Mouse (Mus musculus): ENCODE results near the gene Gpr161. TPM values are rescaled to one million over a fixed set of nuclear protein-coding genes. Genes with fewer than 3 reads are reported as not detected.

Gpr161 gene
- total and polyA plus RNA-seq, 3 experiments: 0.11 TPM; not detected in 2

DNA sequence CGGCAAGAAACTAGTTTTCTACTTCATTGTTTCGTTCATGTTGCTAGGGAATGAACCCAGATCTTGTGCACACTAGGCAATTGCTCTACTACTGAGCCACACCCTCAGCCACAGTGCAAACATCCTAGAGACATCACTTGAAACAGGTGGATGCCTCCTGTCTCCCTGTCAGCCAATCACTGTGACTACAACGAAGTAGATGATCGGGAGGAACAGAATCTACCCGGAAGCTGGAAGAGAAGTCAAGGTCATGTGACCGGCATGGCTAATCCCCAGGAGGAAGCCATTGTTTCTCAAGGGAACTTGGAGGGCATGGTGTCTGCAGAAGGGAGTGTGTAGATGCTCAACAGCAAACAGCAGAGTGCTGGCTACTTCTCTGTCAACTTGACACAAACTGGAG lies 20.6 kb upstream of the Gpr161 start:
- DNase-seq (ENCODE audit: low spot score) (no peak), ATAC-seq (ENCODE audit: extremely low read depth, insufficient number of reproducible peaks, low FRiP score, poor library complexity, severe bottlenecking) (no peak)
- no peaks in the 10 kb centered on the region for H3K36me3 ChIP-seq (replicated peaks)
- no peaks in the 10 kb centered on the region for H3K4me1 ChIP-seq (ENCODE audit: insufficient read depth, low read depth, low read length)
- no peaks in the 10 kb centered on the region for H3K9me3 ChIP-seq (replicated peaks)
- TF ChIP-seq POLR2AphosphoS5 (IDR thresholded peaks at IDR 0.05; ENCODE audit: insufficient replicate concordance, low read depth, low read length) (no peak), GATA2 (IDR thresholded peaks at IDR 0.05; ENCODE audit: borderline replicate concordance, low read depth, low read length) (no peak), GATA1 (IDR thresholded peaks at IDR 0.05; ENCODE audit: borderline replicate concordance, low read length) (no peak)
- H3K27me3 ChIP-seq (ENCODE audit: insufficient read depth, low read length): no peaks in the 10 kb centered on the region
- no peak overlapping the region for H3K4me3 ChIP-seq (ENCODE audit: low read depth, low read length)

DNA sequence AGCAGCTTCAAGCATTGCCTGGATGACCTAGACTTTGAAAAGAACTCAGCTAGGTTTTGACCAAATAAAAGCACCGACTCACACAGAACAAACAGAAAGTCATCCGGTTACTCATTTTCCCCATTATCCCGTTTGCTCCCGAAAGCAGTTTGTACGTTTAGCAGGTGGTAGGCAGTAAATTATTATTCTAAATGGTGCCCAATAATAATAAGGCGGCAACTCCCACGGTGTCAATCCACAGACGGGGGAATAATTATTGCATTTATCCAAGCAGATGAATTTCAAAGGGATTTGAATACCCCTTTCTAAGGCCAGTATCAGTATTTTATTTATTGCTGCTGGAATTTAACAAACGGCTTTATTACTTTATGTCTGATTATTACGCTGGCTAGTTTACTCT lies 14.8 kb upstream of the Gpr161 start:
- Histone ChIP-seq H3K27me3 (ENCODE audit: insufficient read depth, low read length) (peaks cover 29% of the 10 kb centered on the region), H3K36me3 (replicated peaks) (no peaks in the 10 kb centered on the region), H3K9me3 (replicated peaks) (no peaks in the 10 kb centered on the region), H3K4me3 (ENCODE audit: low read depth, low read length) (no peak overlapping the region), H3K4me1 (ENCODE audit: insufficient read depth, low read depth, low read length) (peaks cover 7% of the 10 kb centered on the region; the same call in 1 of the 2 replicates)
- no peak for DNase-seq (ENCODE audit: low spot score)
- no peak for ATAC-seq (ENCODE audit: extremely low read depth, insufficient number of reproducible peaks, low FRiP score, poor library complexity, severe bottlenecking)
- TF ChIP-seq GATA1 (IDR thresholded peaks at IDR 0.05; ENCODE audit: borderline replicate concordance, low read length) (no peak), GATA2 (IDR thresholded peaks at IDR 0.05; ENCODE audit: borderline replicate concordance, low read depth, low read length) (no peak), CTCF (IDR thresholded peaks at IDR 0.05; ENCODE audit: low read depth, low read length) (no peak), TAL1 (conservative IDR thresholded peaks at IDR 0.05; ENCODE audit: low read depth, low read length) (no peak)

DNA sequence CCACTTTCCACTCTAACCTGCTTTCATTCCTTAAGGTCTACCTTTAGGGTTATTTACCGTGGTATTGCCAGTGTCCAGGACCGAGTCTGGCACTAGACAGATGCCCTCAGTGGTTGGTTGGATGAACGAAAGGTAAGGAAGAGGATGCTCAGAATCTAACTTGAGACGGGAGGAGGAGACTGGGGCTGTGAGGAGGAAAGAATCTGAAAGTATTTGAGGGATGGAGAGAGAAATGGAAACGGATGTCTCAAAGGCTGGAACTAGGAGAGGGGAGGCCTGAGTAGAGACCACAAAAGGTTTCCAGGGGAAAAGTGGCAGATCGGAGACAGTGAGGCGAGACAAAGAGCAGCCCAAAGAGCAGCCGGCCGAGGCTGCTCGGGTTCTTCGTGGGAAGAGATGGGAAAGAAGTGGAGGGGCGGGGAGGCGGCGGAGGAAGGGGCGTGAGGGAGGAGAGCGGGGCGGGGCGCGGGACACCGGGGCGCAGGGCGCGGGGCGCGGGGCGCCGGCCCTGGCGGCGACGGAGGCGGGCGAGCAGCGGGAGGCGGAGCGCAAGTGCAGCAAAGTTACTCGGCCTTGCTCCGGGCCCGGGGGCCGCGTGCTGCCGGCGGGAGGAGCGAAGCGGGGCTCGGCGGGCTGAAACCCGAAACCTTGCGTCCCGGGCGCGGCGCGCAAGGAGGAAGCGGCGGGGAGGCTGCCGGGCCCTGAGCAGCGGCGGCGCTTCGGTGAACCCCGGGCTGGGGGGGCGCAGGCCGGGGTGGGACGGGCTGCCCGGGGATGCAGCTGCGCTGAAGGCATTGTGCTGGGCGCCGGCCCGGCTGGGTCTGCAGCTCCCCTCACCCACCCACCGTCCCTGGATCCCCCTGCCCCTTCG lies 14.0 kb upstream of the Gpr161 start:
- H3K4me3 ChIP-seq (ENCODE audit: low read depth, low read length): peak overlapping the region; percentile 40; the same call in 1 of the 2 replicates
- no peak for ATAC-seq (ENCODE audit: extremely low read depth, insufficient number of reproducible peaks, low FRiP score, poor library complexity, severe bottlenecking)
- peaks cover 7% of the 10 kb centered on the region; the same call in 1 of the 2 replicates for H3K4me1 ChIP-seq (ENCODE audit: insufficient read depth, low read depth, low read length)
- TF ChIP-seq CTCF (IDR thresholded peaks at IDR 0.05; ENCODE audit: low read depth, low read length) (no peak), GATA2 (IDR thresholded peaks at IDR 0.05; ENCODE audit: borderline replicate concordance, low read depth, low read length) (no peak), GATA1 (IDR thresholded peaks at IDR 0.05; ENCODE audit: borderline replicate concordance, low read length) (no peak), TAL1 (conservative IDR thresholded peaks at IDR 0.05; ENCODE audit: low read depth, low read length) (no peak), POLR2AphosphoS5 (IDR thresholded peaks at IDR 0.05; ENCODE audit: insufficient replicate concordance, low read depth, low read length) (no peak)
- H3K9me3 ChIP-seq (replicated peaks): no peaks in the 10 kb centered on the region
- DNase-seq (ENCODE audit: low spot score): no peak
- H3K27me3 ChIP-seq (ENCODE audit: insufficient read depth, low read length): peaks cover 29% of the 10 kb centered on the region
- no peaks in the 10 kb centered on the region for H3K36me3 ChIP-seq (replicated peaks)

DNA sequence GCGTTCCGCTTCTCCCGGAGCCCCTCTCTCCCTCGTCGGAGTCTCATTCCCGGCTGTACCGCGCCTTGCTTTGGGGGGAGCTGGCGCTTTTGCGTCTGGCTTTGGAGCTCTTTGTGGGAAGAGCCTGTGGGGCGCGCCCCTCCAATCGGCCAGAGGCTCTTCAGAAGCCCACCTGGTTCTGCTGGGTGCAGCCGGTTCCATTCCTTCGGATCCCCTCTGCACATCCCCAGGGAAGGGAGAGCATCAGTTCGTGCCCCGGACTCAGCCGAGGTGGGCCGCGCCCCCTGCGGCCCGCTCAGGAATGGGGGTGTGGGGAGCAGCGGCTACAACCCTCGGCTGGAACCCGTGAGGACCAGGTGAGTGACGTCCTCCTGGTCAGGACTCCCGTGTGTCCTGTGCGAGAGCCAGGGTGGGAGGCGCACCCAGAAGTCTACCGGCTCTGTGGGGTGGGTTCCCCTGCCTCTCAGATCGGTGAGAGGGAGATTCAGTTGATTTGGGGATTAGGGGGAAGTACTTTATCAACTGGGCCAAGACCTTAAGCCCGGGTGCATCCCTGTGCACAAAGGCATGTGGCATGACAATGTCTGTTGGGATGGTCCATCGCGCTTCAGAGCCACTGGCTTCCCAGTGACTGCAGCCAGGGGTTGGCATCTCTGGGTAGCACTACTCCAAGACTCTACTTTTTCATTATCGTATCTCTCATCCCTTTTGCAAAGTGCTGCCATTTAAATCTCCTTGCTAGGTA lies 13.2 kb upstream of the Gpr161 start:
- Histone ChIP-seq H3K9me3 (replicated peaks) (no peaks in the 10 kb centered on the region), H3K36me3 (replicated peaks) (no peaks in the 10 kb centered on the region), H3K4me3 (ENCODE audit: low read depth, low read length) (peak overlapping the region; percentile 40; the same call in 1 of the 2 replicates), H3K27me3 (ENCODE audit: insufficient read depth, low read length) (peaks cover 29% of the 10 kb centered on the region), H3K4me1 (ENCODE audit: insufficient read depth, low read depth, low read length) (peaks cover 7% of the 10 kb centered on the region; the same call in 1 of the 2 replicates)
- no peak for DNase-seq (ENCODE audit: low spot score)
- no peak for ATAC-seq (ENCODE audit: extremely low read depth, insufficient number of reproducible peaks, low FRiP score, poor library complexity, severe bottlenecking)
- TF ChIP-seq CTCF (IDR thresholded peaks at IDR 0.05; ENCODE audit: low read depth, low read length): no peak
- no peak for TF ChIP-seq POLR2AphosphoS5 (IDR thresholded peaks at IDR 0.05; ENCODE audit: insufficient replicate concordance, low read depth, low read length)
- TF ChIP-seq GATA1 (IDR thresholded peaks at IDR 0.05; ENCODE audit: borderline replicate concordance, low read length): no peak

DNA sequence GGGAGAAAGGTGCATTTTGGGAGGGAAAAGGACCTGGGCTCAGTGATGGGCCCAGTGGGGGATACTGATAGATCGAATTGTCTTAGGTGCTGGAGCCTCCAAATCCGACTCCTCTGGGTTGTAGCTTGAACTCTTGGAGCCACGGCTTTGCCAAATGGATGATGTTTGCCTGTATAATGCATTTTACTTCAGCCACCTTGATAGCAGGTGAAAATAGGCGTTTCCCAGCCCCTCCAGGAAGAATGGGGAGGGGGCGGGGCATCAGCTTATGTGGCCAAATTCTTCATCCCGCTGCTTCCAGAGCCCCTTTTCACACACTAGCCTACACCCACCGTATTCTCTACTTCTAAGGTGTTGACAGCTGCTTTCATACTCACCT lies 12.6 kb upstream of the Gpr161 start:
- Histone ChIP-seq H3K4me1 (ENCODE audit: insufficient read depth, low read depth, low read length) (peaks cover 7% of the 10 kb centered on the region; the same call in 1 of the 2 replicates), H3K4me3 (ENCODE audit: low read depth, low read length) (no peak overlapping the region), H3K27me3 (ENCODE audit: insufficient read depth, low read length) (peaks cover 29% of the 10 kb centered on the region), H3K36me3 (replicated peaks) (no peaks in the 10 kb centered on the region), H3K9me3 (replicated peaks) (no peaks in the 10 kb centered on the region)
- ATAC-seq (ENCODE audit: extremely low read depth, insufficient number of reproducible peaks, low FRiP score, poor library complexity, severe bottlenecking) (no peak), DNase-seq (ENCODE audit: low spot score) (no peak)
- TF ChIP-seq GATA2 (IDR thresholded peaks at IDR 0.05; ENCODE audit: borderline replicate concordance, low read depth, low read length) (no peak), TAL1 (conservative IDR thresholded peaks at IDR 0.05; ENCODE audit: low read depth, low read length) (no peak)

DNA sequence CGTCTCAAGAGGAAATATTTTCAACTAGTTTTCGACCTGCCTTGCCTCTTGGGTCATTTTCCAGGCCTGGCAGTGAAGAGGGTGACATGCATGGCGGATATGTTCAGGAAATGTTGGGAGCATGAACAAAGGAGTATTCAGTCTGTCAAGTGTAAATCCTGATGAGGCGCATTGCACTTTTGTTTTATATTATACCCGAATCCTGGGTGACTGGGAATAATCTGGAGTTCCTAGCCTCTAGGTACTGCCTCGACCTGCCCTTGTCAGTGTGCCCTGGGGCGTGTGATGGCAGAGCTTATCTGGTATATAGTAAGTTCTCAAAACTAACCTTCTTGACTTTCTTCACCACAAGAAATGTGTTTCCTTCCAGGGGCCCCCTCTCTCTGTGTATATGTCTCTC lies 11.5 kb upstream of the Gpr161 start:
- H3K36me3 ChIP-seq (replicated peaks): no peaks in the 10 kb centered on the region
- peaks cover 7% of the 10 kb centered on the region; the same call in 1 of the 2 replicates for H3K4me1 ChIP-seq (ENCODE audit: insufficient read depth, low read depth, low read length)
- H3K9me3 ChIP-seq (replicated peaks): no peaks in the 10 kb centered on the region
- TF ChIP-seq GATA1 (IDR thresholded peaks at IDR 0.05; ENCODE audit: borderline replicate concordance, low read length): no peak
- no peak for TF ChIP-seq GATA2 (IDR thresholded peaks at IDR 0.05; ENCODE audit: borderline replicate concordance, low read depth, low read length)
- TF ChIP-seq CTCF (IDR thresholded peaks at IDR 0.05; ENCODE audit: low read depth, low read length): no peak
- no peak for TF ChIP-seq TAL1 (conservative IDR thresholded peaks at IDR 0.05; ENCODE audit: low read depth, low read length)
- no peak for TF ChIP-seq POLR2AphosphoS5 (IDR thresholded peaks at IDR 0.05; ENCODE audit: insufficient replicate concordance, low read depth, low read length)
- H3K27me3 ChIP-seq (ENCODE audit: insufficient read depth, low read length): peaks cover 29% of the 10 kb centered on the region
- ATAC-seq (ENCODE audit: extremely low read depth, insufficient number of reproducible peaks, low FRiP score, poor library complexity, severe bottlenecking): no peak
- no peak overlapping the region for H3K4me3 ChIP-seq (ENCODE audit: low read depth, low read length)
- DNase-seq (ENCODE audit: low spot score): no peak

Measured in G1E (cell line).